Mouse (Mus musculus) stomach, postnatal 0 days (tissue): ENCODE measurements around the gene Itprid2. TPM values are rescaled to one million over a fixed set of nuclear protein-coding genes. Genes with fewer than 3 reads are reported as not detected.

Experiments used
- ATAC-seq: fragments of 200-750 bp; cut with Nextera tagmentation; 2 replicates; pipeline ENCODE4 v1.8.0; 2017; ENCODE audit not compliant: low FRiP score, low TSS enrichment
- DNase-seq: peaks from one replicate; pipeline ENCODE4 v3.0.0-alpha.2; 2016; ENCODE audit warnings: low spot score
- H3K27ac ChIP-seq: fragments of 300-500 bp; sonication (generic); replicated peaks from 2 replicates; pipeline ENCODE4 v1.5.1; 2014; ENCODE audit warnings: mild to moderate bottlenecking, control low read depth
- H3K27me3 ChIP-seq: fragments of 300-500 bp; sonication (generic); 2 replicates; pipeline ENCODE4 v1.6.1; 2014; ENCODE audit warnings: low read length; ENCODE audit not compliant: control insufficient read depth, insufficient read depth
- H3K36me3 ChIP-seq: fragments of 300-500 bp; sonication (generic); 2 replicates; pipeline ENCODE4 v1.6.1; 2014; ENCODE audit warnings: low read length, mixed read lengths; ENCODE audit not compliant: control insufficient read depth, insufficient read depth
- H3K4me1 ChIP-seq: fragments of 300-500 bp; sonication (generic); replicated peaks from 2 replicates; pipeline ENCODE4 v1.6.1; 2014; ENCODE audit warnings: antibody characterized with exemption; ENCODE audit not compliant: control insufficient read depth, insufficient read depth
- H3K4me2 ChIP-seq: fragments of 300-500 bp; sonication (generic); replicated peaks from 2 replicates; pipeline ENCODE4 v1.6.1; 2014; ENCODE audit warnings: low read depth, mild to moderate bottlenecking, control low read depth, moderate library complexity
- H3K4me3 ChIP-seq: fragments of 300-500 bp; sonication (generic); 2 replicates; pipeline ENCODE4 v1.5.1; 2014; ENCODE audit warnings: low read depth, low read length, control low read depth
- H3K9ac ChIP-seq: fragments of 300-500 bp; sonication (generic); 2 replicates; pipeline ENCODE4 v1.6.1; 2014; ENCODE audit warnings: mild to moderate bottlenecking, low read length, control low read depth, mixed read lengths
- H3K9me3 ChIP-seq: fragments of 300-500 bp; sonication (generic); 2 replicates; pipeline ENCODE4 v1.6.1; 2016; ENCODE audit warnings: low read length; ENCODE audit not compliant: control insufficient read depth
- CTCF ChIP-seq: IDR thresholded peaks from 2 replicates; pipeline ENCODE4 v1.5.1; 2016; ENCODE audit warnings: antibody characterized with exemption, low read depth, mild to moderate bottlenecking, moderate library complexity
- EP300 ChIP-seq: optimal IDR thresholded peaks from 2 replicates; pipeline ENCODE3; 2016; ENCODE audit warnings: antibody characterized with exemption
- WGBS: fragments of 180-500 bp; shearing (Covaris S2); extraction: QIAGEN DNeasy Blood & Tissue Kit; methylation state at CpG from one replicate; pipeline ENCODE4 v1.1.7; 2014; 5-methylcytosine and 5-hydroxymethylcytosine counted together
- polyA plus RNA-seq: library from polyadenylated mRNA; unstranded; fragments of >200 nt; fragmentation: Nextera tagmentation; extraction: Ambion mirVana; gene quantifications from 2 replicates; pipeline ENCODE4 v1.2.1, GENCODE M21; 2015

The Itprid2 gene
- polyA plus RNA-seq, 1 experiment from 2014 or later = 23.3 TPM

DNA sequence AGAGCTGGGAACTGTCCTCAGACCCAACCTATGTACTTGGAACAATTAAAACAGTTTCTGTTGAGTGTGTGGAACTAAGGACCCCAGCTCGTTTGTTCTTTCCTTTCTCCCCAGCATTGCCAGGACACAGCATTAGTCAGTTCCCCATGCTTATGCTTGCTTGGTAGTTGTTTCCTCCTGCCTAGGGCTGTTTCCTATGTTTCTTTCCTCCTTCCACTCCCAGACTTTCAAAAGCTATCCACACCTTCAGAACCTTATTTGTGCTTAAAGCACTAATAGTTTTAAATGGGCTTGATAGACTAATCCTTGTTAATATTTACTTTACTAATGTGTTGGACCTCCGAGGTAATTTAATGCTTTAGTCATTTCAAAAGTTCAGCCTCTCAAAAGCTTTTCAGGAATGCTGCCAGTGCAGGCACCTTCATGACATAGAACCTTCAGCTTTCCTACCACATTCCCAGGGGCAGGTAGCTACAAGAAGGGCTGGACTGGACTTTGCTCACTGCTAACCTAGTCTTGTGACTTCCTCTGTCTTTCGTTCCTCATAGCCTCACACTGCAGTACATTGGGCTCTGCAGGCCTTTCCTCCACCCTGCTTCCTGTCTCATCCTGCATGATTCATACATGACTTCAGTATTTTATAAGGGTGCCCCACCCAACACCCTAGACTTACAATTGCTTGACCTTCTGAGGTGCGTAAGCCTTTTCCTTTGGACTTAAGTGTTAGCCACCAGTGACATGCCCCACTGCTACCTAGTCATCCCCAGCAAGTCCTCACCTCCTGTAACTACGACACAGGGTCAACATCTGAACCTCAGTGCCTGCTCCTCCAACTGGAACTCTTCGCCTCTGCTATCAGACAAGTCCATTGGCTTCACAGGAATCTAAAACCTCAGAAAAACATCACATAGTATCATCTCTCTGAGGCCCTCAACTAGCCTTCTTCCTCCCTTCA, 16.3 kb upstream of the Itprid2 start:
- Histone ChIP-seq H3K4me3 (no peak overlapping the region), H3K27me3 (no peaks in the 10 kb centered on the region), H3K4me1 (no peaks in the 10 kb centered on the region), H3K4me2 (no peak overlapping the region), H3K9ac (no peak overlapping the region), H3K27ac (peak overlapping the region; percentile 74), H3K36me3 (no peaks in the 10 kb centered on the region), H3K9me3 (no peaks in the 10 kb centered on the region)
- TF ChIP-seq CTCF (no peak), EP300 (peak; percentile 35)
- ATAC-seq (peak; percentile 99), DNase-seq (peak; percentile 76)
- 56% methylated on average over 6 of the region's 6 CpGs for WGBS

- H3K4me2 ChIP-seq = no peak overlapping the region
- ATAC-seq (no peak), DNase-seq (no peak)
- no peak overlapping the region for H3K4me3 ChIP-seq
- WGBS = 83% methylated on average over 4 of the region's 4 CpGs
- no peaks in the 10 kb centered on the region for H3K4me1 ChIP-seq
- H3K9ac ChIP-seq = no peak overlapping the region
- no peak for TF ChIP-seq CTCF
- no peak for TF ChIP-seq EP300
- H3K27me3 ChIP-seq = no peaks in the 10 kb centered on the region
- H3K27ac ChIP-seq = no peak overlapping the region
- H3K36me3 ChIP-seq = no peaks in the 10 kb centered on the region
- H3K9me3 ChIP-seq = no peaks in the 10 kb centered on the region
Measured at GRCm38 (mm10) chr2:79623256-79623655, 11.9 kb upstream of the Itprid2 start.

DNA sequence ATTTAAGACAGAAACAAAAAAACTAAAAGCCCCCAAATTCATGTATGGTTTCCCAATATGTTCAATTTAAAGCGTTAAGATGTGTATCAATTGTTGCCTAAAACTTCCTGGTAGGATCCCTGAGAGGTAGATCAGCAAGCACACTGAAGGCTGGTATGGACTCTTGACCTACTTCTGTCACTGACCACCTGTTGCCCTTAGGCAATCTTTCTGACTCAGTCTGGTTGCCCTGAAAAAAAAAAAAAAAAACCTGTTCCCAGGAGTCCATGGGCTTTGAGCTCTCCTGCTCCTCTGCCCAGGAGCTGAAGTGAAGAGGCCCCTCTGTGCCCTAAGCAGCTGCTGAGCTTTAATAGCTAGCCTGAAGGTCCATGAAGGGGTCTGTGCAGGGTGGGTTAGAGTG, 7.5 kb upstream of the Itprid2 start:
- H3K4me1 ChIP-seq = no peaks in the 10 kb centered on the region
- no peak overlapping the region for H3K9ac ChIP-seq
- TF ChIP-seq CTCF (no peak), EP300 (no peak)
- H3K27me3 ChIP-seq = no peaks in the 10 kb centered on the region
- DNase-seq (no peak), ATAC-seq (peak; percentile 92)
- no peak overlapping the region for H3K4me2 ChIP-seq
- WGBS = 81% methylated on average over 1 of the region's 1 CpGs
- H3K27ac ChIP-seq = no peak overlapping the region
- no peak overlapping the region for H3K4me3 ChIP-seq
- no peaks in the 10 kb centered on the region for H3K9me3 ChIP-seq
- H3K36me3 ChIP-seq = no peaks in the 10 kb centered on the region

DNA sequence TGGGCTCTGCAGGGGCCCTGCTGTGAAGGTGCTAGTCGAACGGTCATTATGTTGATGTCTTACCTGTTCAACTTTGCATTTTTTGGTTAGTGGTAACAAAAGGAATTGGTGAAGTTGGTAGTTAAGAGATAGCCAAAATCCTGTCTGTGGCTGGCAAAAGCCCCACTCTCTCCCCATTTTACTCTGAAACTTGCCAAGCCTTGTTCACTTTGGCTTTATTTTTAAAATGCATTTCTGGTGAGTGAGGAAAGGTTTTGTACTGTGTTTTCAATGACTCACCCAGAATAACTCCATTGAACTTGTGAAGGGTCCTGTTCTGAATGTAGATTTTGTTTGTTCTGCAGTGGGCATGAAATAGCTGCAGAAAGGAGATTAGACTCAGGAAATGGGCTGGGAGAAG, 4.9 kb upstream of the Itprid2 start:
- H3K4me2 ChIP-seq = no peak overlapping the region

DNA sequence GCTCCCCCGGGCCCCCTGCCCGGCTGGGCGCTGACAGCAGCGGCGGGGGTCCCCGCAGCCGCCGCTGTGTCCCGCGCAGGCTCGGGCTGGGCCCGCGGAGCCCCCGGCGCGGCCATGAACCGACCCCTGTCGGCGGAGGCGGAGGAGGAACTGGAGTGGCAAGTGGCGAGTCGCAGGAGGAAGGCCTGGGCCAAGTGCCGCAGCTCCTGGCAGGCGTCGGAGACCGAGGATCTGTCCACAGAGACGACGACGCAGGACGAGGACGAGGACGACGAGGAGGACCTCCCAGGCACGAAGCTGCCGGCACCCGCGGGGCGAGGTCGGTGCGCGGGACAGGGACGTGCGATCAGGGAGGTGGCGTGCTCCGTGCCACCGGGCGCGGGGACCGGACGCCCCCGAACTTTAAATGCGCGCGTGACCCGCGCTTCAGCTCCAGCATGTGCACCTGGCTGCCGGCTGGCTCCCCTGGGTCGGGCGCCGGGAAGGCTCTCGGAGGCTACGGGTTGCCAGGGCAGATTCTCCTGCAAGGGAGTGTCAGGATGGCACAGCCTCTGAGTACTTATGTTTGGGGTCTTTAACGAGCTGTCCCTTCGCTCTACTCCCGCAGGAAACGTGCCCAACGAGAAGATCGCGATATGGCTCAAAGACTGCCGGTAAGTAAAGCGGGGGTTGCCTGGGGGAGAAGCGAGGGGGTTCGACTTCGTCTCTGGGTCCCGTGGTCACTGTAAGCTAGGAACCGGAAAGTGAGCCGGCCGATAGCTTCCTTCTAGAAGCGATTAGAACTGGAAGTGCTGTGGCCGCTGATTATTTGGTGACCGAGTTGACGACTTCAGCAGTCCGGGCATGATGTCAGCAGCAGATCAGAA, 507 bp downstream of the Itprid2 start:
- Histone ChIP-seq H3K4me2 (peak overlapping the region; percentile 69), H3K4me3 (peak overlapping the region; percentile 97), H3K9ac (peak overlapping the region; percentile 96), H3K9me3 (no peaks in the 10 kb centered on the region), H3K36me3 (no peaks in the 10 kb centered on the region; the same call in 1 of the 2 replicates), H3K4me1 (no peaks in the 10 kb centered on the region), H3K27me3 (no peaks in the 10 kb centered on the region), H3K27ac (peak overlapping the region; percentile 96)
- peak; percentile 80 for ATAC-seq
- WGBS = under 1% methylated on average over 78 of the region's 83 CpGs
- TF ChIP-seq CTCF = peak; percentile 24; the same call in 1 of the 2 replicates
- TF ChIP-seq EP300 = no peak
- peak; percentile 63 for DNase-seq

More for the DNA sequence above, 4.9 kb upstream of the Itprid2 start:
- H3K27ac ChIP-seq = no peak overlapping the region
- no peak overlapping the region for H3K9ac ChIP-seq
- no peaks in the 10 kb centered on the region for H3K36me3 ChIP-seq
- ATAC-seq (no peak), DNase-seq (no peak)
- WGBS = 50% methylated on average over 2 of the region's 2 CpGs
- TF ChIP-seq EP300 (no peak), CTCF (no peak)
- no peaks in the 10 kb centered on the region for H3K27me3 ChIP-seq
- no peaks in the 10 kb centered on the region for H3K9me3 ChIP-seq
- no peak overlapping the region for H3K4me3 ChIP-seq
- H3K4me1 ChIP-seq = no peaks in the 10 kb centered on the region
